Mouse (Mus musculus) stomach, embryonic 15.5 days (tissue): ENCODE results near the gene Hecw2. TPM values are rescaled to one million over a fixed set of nuclear protein-coding genes. Genes with fewer than 3 reads are reported as not detected.

Experiments
- ATAC-seq: fragments of 200-750 bp; cut with Nextera tagmentation; 2 replicates; pipeline ENCODE4 v1.8.0; 2017; ENCODE audit warnings: low read depth, moderate number of reproducible peaks, moderate TSS enrichment; ENCODE audit not compliant: insufficient read depth, low FRiP score
- H3K27ac ChIP-seq: fragments of 300-500 bp; sonication (generic); 2 replicates; pipeline ENCODE4 v1.5.1; 2015; ENCODE audit warnings: mild to moderate bottlenecking, inconsistent platforms
- H3K27me3 ChIP-seq: fragments of 300-500 bp; sonication (generic); replicated peaks from 2 replicates; pipeline ENCODE4 v1.6.1; 2015; ENCODE audit warnings: inconsistent platforms
- H3K36me3 ChIP-seq: fragments of 300-500 bp; sonication (generic); 2 replicates; pipeline ENCODE4 v1.6.1; 2015; ENCODE audit warnings: inconsistent platforms
- H3K4me1 ChIP-seq: fragments of 300-500 bp; sonication (generic); 2 replicates; pipeline ENCODE4 v1.6.1; 2015; ENCODE audit warnings: inconsistent platforms
- H3K4me2 ChIP-seq: fragments of 300-500 bp; sonication (generic); 2 replicates; pipeline ENCODE4 v1.6.1; 2015; ENCODE audit warnings: mild to moderate bottlenecking, inconsistent platforms
- H3K4me3 ChIP-seq: fragments of 300-500 bp; sonication (generic); replicated peaks from 2 replicates; pipeline ENCODE4 v1.5.1; 2015; ENCODE audit warnings: inconsistent platforms
- H3K9ac ChIP-seq: fragments of 300-500 bp; sonication (generic); 2 replicates; pipeline ENCODE4 v1.6.1; 2015; ENCODE audit warnings: inconsistent platforms
- H3K9me3 ChIP-seq: fragments of 300-500 bp; sonication (generic); 2 replicates; pipeline ENCODE4 v1.6.1; 2016; ENCODE audit warnings: inconsistent platforms
- WGBS: fragments of 180-500 bp; shearing (Covaris S2); methylation state at CpG from one replicate; pipeline ENCODE4 v1.1.7; 2015; 5-methylcytosine and 5-hydroxymethylcytosine counted together
- polyA plus RNA-seq: library from polyadenylated mRNA; unstranded; fragments of >200 nt; fragmentation: Nextera tagmentation; extraction: Ambion mirVana; gene quantifications from 2 replicates; pipeline ENCODE4 v1.2.1, GENCODE M21; 2015

Hecw2 gene
- 2.0 and 2.4 TPM in 2 replicates for polyA plus RNA-seq

DNA sequence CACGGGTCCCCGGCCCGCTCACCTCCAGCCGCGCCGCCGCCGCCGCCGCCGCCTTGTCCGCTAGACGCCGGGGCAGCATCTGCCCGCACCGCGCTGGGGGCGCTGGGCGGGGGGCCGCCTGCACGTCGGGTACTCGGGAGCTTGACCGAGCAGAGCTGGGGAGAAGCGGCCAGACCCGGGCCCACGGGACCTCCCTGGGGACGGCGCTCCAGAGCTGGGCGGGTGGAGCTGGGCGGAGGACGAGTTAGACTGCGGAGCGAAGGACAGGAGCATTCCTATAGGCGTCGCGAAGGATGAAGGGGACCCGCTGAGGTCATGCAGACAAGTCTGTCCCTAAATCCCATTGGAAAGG is at the start of gene Hecw2:
Gene Hecw2 (minus strand): TSS at position 215 of the 352 bp plus-strand sequence.
- under 1% methylated on average over 37 of the region's 38 CpGs for WGBS
- Histone ChIP-seq H3K4me3 (peak within 1 kb of the TSS; percentile 79), H3K27ac (peak within 1 kb of the TSS; percentile 77), H3K36me3 (no peaks in the 10 kb centered on the region), H3K9me3 (no peaks in the 10 kb centered on the region), H3K9ac (peak within 1 kb of the TSS; percentile 52), H3K4me2 (peak within 1 kb of the TSS; percentile 90), H3K4me1 (no peaks in the 10 kb centered on the region), H3K27me3 (no peaks in the 10 kb centered on the region; the same call in none of the 2 replicates)
- ATAC-seq, result peak; percentile 68

DNA sequence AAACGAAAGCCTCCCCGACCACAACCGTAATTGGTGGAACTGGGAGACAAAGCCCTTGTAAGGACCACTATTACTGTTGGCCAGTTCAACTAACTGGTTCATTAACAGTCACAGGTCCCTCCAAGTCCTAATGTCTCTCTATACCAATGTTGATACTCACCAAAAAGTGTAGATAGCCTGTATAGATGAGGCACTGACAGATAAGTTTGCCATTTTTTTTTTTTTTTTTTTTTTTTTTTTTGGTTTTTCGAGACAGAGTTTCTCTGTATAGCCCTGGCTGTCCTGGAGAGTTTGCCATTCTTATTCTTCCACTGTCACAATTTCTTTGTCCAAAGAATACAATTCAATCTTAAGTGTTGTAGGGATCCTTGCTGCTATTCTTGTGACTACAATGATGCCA is 47.8 kb upstream of the Hecw2 start:
- no peak for ATAC-seq
- Histone ChIP-seq H3K4me3 (no peak overlapping the region), H3K4me1 (no peaks in the 10 kb centered on the region), H3K36me3 (no peaks in the 10 kb centered on the region), H3K4me2 (no peak overlapping the region), H3K9me3 (no peaks in the 10 kb centered on the region), H3K27ac (no peak overlapping the region), H3K27me3 (no peaks in the 10 kb centered on the region), H3K9ac (no peak overlapping the region)
- 91% methylated on average over 4 of the region's 4 CpGs for WGBS

DNA sequence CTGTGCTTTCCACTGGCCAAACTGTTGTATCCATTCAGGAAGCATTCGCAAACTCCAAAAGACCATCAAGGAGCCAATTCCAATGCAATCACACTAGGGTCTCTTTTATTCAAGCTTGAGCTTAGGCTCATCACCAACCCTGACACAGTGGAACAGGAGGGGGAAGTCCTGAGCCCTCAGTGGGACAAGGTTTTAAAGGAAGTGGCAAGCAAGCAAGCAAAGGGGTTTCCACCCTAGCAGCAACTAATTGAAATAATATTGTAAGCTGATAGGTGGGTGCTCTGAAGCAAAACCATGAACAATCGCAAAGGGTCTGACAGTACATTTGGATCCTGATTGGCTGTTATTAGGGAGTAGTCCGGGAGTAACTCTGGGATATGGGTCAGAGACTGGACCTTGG is 25.3 kb upstream of the Hecw2 start:
- Histone ChIP-seq H3K4me2 (no peak overlapping the region), H3K9ac (no peak overlapping the region), H3K36me3 (no peaks in the 10 kb centered on the region), H3K27ac (no peak overlapping the region), H3K4me3 (no peak overlapping the region), H3K4me1 (no peaks in the 10 kb centered on the region), H3K9me3 (no peaks in the 10 kb centered on the region), H3K27me3 (no peaks in the 10 kb centered on the region)
- no peak for ATAC-seq
- 95% methylated on average over 3 of the region's 3 CpGs for WGBS

DNA sequence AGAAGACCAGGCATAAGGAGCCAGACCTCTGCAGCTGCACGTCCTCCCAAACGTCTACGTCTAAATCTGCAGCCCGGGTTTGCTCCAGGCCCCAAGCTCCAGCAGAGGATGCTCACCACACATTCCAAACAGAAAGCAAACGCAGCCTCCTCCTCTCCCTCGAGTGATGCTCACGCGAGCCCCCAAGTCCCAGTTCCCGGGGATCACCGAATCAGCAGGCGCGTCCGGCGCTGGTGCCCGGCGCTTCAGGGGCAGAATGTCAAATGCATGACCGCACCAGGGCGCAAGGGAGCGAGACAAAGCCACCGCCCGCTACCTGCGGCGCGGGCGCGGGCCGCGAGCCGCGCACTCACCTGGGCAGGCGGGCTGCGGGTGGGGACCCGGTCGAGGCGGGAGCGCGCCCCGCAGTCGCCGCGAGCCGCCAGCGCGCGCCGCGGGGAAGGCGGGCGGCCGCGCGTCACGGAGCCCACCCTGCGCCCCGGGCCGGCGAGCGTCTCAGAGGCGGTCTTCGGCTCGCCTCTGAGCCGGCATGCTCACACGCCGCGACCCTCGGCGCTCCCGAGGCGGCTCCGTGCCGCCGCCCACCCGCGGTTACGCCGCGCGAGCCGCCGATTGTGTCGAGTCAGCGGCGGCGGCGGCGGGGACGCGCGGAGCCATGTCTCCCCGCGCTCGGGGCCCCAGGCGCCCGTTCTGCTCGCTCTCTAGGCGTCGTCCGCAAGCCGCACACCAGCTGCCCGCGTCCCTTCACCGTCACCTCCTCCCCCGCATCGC is 600 bp downstream of the Hecw2 start:
- H3K4me3 ChIP-seq, result peak overlapping the region; percentile 79
- no peaks in the 10 kb centered on the region for H3K4me1 ChIP-seq
- peak; percentile 74; the same call in 1 of the 2 replicates for ATAC-seq
- no peaks in the 10 kb centered on the region for H3K9me3 ChIP-seq
- H3K9ac ChIP-seq, result peak overlapping the region; percentile 52
- peak overlapping the region; percentile 90 for H3K4me2 ChIP-seq
- H3K27me3 ChIP-seq, result no peaks in the 10 kb centered on the region; the same call in none of the 2 replicates
- under 1% methylated on average over 104 of the region's 104 CpGs for WGBS
- H3K27ac ChIP-seq, result peak overlapping the region; percentile 77
- no peaks in the 10 kb centered on the region for H3K36me3 ChIP-seq

DNA sequence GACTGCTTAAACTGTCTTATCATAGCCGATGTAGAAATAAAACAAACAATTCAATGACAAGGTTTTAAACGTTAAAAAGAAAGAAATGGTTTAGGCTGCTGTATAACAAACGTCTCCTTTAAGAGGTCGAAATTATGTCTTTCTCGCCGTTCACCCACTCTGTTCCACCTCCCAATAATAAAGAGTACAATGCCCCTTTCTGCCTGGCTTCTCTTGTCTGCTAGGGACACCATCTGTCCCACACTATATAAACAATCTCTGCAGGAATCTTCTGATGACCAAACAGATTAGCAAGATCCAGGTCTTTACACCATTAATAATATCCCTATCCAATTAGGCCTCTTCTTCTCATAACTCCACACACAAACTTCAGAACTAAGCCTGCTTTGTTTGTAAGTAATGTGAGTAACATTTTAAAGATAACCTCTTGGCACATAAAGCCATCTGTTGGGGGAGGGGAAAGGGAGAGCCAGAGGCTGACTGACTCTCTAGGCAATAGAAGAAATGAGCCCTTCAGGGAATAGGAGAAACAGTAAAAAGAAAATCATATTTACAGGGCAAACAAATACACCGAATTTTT is 1.7 kb downstream of the Hecw2 start:
- H3K4me2 ChIP-seq, result no peak overlapping the region
- H3K9me3 ChIP-seq, result no peaks in the 10 kb centered on the region
- no peak overlapping the region for H3K27ac ChIP-seq
- no peaks in the 10 kb centered on the region for H3K4me1 ChIP-seq
- whole genome bisulfite sequencing, result 43% methylated on average over 7 of the region's 7 CpGs
- no peak overlapping the region for H3K9ac ChIP-seq
- no peaks in the 10 kb centered on the region; the same call in none of the 2 replicates for H3K27me3 ChIP-seq
- no peak overlapping the region for H3K4me3 ChIP-seq
- H3K36me3 ChIP-seq, result no peaks in the 10 kb centered on the region
- no peak for ATAC-seq

GRCm38 (mm10) chr1:54187579-54187978 is 7.4 kb downstream of the Hecw2 start:
- Histone ChIP-seq H3K9me3 (no peaks in the 10 kb centered on the region), H3K4me2 (no peak overlapping the region), H3K4me3 (no peak overlapping the region), H3K9ac (no peak overlapping the region), H3K27ac (no peak overlapping the region), H3K27me3 (no peaks in the 10 kb centered on the region), H3K36me3 (no peaks in the 10 kb centered on the region), H3K4me1 (no peaks in the 10 kb centered on the region)
- WGBS, result 57% methylated on average over 4 of the region's 4 CpGs
- no peak for ATAC-seq

GRCm38 (mm10) chr1:54186347-54186746 is 8.6 kb downstream of the Hecw2 start:
- Histone ChIP-seq H3K4me2 (no peak overlapping the region), H3K27ac (no peak overlapping the region), H3K27me3 (no peaks in the 10 kb centered on the region), H3K36me3 (no peaks in the 10 kb centered on the region), H3K9me3 (no peaks in the 10 kb centered on the region), H3K4me3 (no peak overlapping the region), H3K4me1 (no peaks in the 10 kb centered on the region), H3K9ac (no peak overlapping the region)
- no peak for ATAC-seq
- 57% methylated on average over 3 of the region's 3 CpGs for WGBS

- Histone ChIP-seq H3K36me3 (no peaks in the 10 kb centered on the region), H3K9ac (no peak overlapping the region), H3K9me3 (no peaks in the 10 kb centered on the region), H3K4me3 (no peak overlapping the region), H3K4me1 (no peaks in the 10 kb centered on the region), H3K4me2 (no peak overlapping the region), H3K27ac (no peak overlapping the region), H3K27me3 (no peaks in the 10 kb centered on the region)
- WGBS, result 47% methylated on average over 1 of the region's 2 CpGs
- no peak for ATAC-seq
Measured at GRCm38 (mm10) chr1:54180663-54181062, 14.3 kb downstream of the Hecw2 start.

- ATAC-seq, result no peak
- Histone ChIP-seq H3K27me3 (no peaks in the 10 kb centered on the region), H3K4me1 (no peaks in the 10 kb centered on the region), H3K9me3 (no peaks in the 10 kb centered on the region), H3K36me3 (no peaks in the 10 kb centered on the region), H3K27ac (no peak overlapping the region), H3K4me2 (no peak overlapping the region), H3K9ac (no peak overlapping the region), H3K4me3 (no peak overlapping the region)
- 86% methylated on average over 7 of the region's 7 CpGs for WGBS
Measured at GRCm38 (mm10) chr1:54179179-54179578, 15.8 kb downstream of the Hecw2 start.

GRCm38 (mm10) chr1:54176592-54176991 is 18.4 kb downstream of the Hecw2 start:
- WGBS, result 86% methylated on average over 2 of the region's 2 CpGs
- no peak overlapping the region for H3K4me2 ChIP-seq
- no peak for ATAC-seq
- H3K27me3 ChIP-seq, result no peaks in the 10 kb centered on the region
- H3K4me1 ChIP-seq, result no peaks in the 10 kb centered on the region
- no peak overlapping the region for H3K4me3 ChIP-seq
- H3K27ac ChIP-seq, result no peak overlapping the region
- no peak overlapping the region for H3K9ac ChIP-seq
- no peaks in the 10 kb centered on the region for H3K9me3 ChIP-seq
- no peaks in the 10 kb centered on the region for H3K36me3 ChIP-seq

- WGBS, result 85% methylated on average over 3 of the region's 3 CpGs
- no peak for ATAC-seq
- Histone ChIP-seq H3K36me3 (no peaks in the 10 kb centered on the region), H3K9me3 (no peaks in the 10 kb centered on the region), H3K4me3 (no peak overlapping the region), H3K9ac (no peak overlapping the region), H3K27me3 (no peaks in the 10 kb centered on the region), H3K4me1 (no peaks in the 10 kb centered on the region), H3K4me2 (no peak overlapping the region), H3K27ac (no peak overlapping the region)
Measured at GRCm38 (mm10) chr1:54168014-54168413, 27.0 kb downstream of the Hecw2 start.

GRCm38 (mm10) chr1:54159531-54159930 is 35.4 kb downstream of the Hecw2 start:
- no peak for ATAC-seq
- no peaks in the 10 kb centered on the region for H3K36me3 ChIP-seq
- H3K4me1 ChIP-seq, result no peaks in the 10 kb centered on the region
- no peaks in the 10 kb centered on the region for H3K9me3 ChIP-seq
- no peak overlapping the region for H3K9ac ChIP-seq
- 31% methylated on average over 1 of the region's 1 CpGs for WGBS
- no peak overlapping the region for H3K27ac ChIP-seq
- no peaks in the 10 kb centered on the region for H3K27me3 ChIP-seq
- no peak overlapping the region for H3K4me2 ChIP-seq
- no peak overlapping the region for H3K4me3 ChIP-seq
